Mouse (Mus musculus) T-helper 1 cell (primary cell): ENCODE measurements around the gene T.

Experiments used
- in situ Hi-C: fragments of 300-600 bp; cut with MboI, MseI; formaldehyde crosslinking; loops from one replicate; pipeline ENCODE4 v1.15.1; 2025; ENCODE audit warnings: high pct_unique_total_duplicates

Gene T

GRCm38 (mm10) chr17:8432179-8432800 lies 1.9 kb upstream of the T start:
- in situ Hi-C loops: no loop called here

- in situ Hi-C loops: no loop called here
Measured at GRCm38 (mm10) chr17:8433121-8433977, 874 bp upstream of the T start.

GRCm38 (mm10) chr17:8436184-8436583 lies 2.0 kb downstream of the T start:
- in situ Hi-C loops: no loop called here

GRCm38 (mm10) chr17:8444062-8444461 lies 9.8 kb downstream of the T start:
- in situ Hi-C loops: no loop called here

- in situ Hi-C loops: no loop called here
Measured at GRCm38 (mm10) chr17:8447676-8448192, 13.5 kb downstream of the T start.

GRCm38 (mm10) chr17:8448324-8448723 lies 14.1 kb downstream of the T start:
- in situ Hi-C loops: no loop called here

- in situ Hi-C loops: no loop called here
Measured at GRCm38 (mm10) chr17:8455196-8455595, 21.0 kb downstream of the T start.

- in situ Hi-C loops: no loop called here
Measured at GRCm38 (mm10) chr17:8455601-8456000, 21.4 kb downstream of the T start.

- in situ Hi-C loops: no loop called here
Measured at GRCm38 (mm10) chr17:8456856-8457460, 22.7 kb downstream of the T start.

- in situ Hi-C loops: no loop called here
Measured at GRCm38 (mm10) chr17:8461568-8461967, 27.3 kb downstream of the T start.

GRCm38 (mm10) chr17:8463482-8464128 lies 29.4 kb downstream of the T start:
- in situ Hi-C loops: no loop called here

GRCm38 (mm10) chr17:8467771-8468170 lies 33.5 kb downstream of the T start:
- in situ Hi-C loops: loop anchor here (5.0 kb wide), 2 partner anchors 80 to 125 kb away; no protein-coding TSS in a partner anchor

- in situ Hi-C loops: loop anchor here (5.0 kb wide), 2 partner anchors 82 to 123 kb away; no protein-coding TSS in a partner anchor
Measured at GRCm38 (mm10) chr17:8468716-8469344, 34.6 kb downstream of the T start.

GRCm38 (mm10) chr17:8478554-8478953 lies 44.3 kb downstream of the T start:
- in situ Hi-C loops: loop anchor here (5.0 kb wide), 1 partner anchor 59 kb away; no protein-coding TSS in a partner anchor

GRCm38 (mm10) chr17:8479493-8480128 lies 45.4 kb downstream of the T start:
- in situ Hi-C loops: loop anchor here (5.0 kb wide), 1 partner anchor 58 kb away; no protein-coding TSS in a partner anchor

GRCm38 (mm10) chr17:8481797-8482196 lies 47.6 kb downstream of the T start:
- in situ Hi-C loops: no loop called here

GRCm38 (mm10) chr17:8482876-8483275 lies 48.7 kb downstream of the T start:
- in situ Hi-C loops: no loop called here

- in situ Hi-C loops: no loop called here
Measured at GRCm38 (mm10) chr17:8484246-8484645, 50.0 kb downstream of the T start.

- in situ Hi-C loops: no loop called here
Measured at GRCm38 (mm10) chr17:8485146-8485545, 50.9 kb downstream of the T start.

GRCm38 (mm10) chr17:8487824-8488223 lies 53.6 kb downstream of the T start:
- in situ Hi-C loops: no loop called here

- in situ Hi-C loops: no loop called here
Measured at GRCm38 (mm10) chr17:8490971-8491370, 56.7 kb downstream of the T start.
